Mouse (Mus musculus) megakaryocyte, embryonic 14.5 days (primary cell): ENCODE data around the gene Ttc34.

Experiments used
- FLI1 ChIP-seq: IDR thresholded peaks from 2 replicates; pipeline ENCODE4 v1.6.1; 2012; ENCODE audit warnings: low read length, inconsistent platforms, mixed read lengths
- GATA1 ChIP-seq: IDR thresholded peaks from 3 replicates; pipeline ENCODE4 v1.6.1; 2012; ENCODE audit warnings: mixed read lengths, low read length, inconsistent platforms, borderline replicate concordance

DNA sequence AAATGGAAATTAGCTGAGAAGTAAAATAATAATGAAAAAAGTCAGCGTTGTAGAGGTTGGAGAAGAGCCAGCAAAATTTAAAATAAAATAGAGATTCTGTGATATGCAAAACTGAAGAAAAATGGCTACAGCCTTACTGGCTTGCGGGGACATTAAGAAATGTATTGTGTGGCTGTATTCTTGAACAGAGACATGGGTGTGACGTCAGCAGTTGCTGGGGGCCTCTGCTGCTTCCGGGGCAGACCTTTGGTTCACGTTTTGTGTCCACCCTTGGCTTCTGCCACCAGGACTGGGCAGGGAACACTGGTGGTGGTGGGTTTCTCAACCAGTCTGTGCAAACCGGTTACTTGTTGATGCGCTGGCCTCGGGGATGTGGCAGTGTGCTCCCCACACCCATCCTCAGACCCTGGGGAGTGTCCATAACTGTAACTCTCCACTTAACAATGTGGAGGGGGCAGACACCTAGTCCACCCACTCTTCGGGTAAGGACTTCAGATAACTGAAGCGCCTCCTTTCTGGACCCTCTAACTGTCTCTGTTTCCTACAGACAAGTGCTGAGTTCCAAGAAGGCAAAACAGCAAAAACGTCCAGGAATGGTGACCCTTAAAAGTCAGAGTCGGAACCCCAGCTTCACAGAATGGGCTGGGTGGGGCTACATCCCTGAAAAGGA lies 17.6 kb downstream of the Ttc34 start:
- TF ChIP-seq GATA1, result no peak
- TF ChIP-seq FLI1, result no peak
